Comparison of ENCODE assay signal across 9 mouse cellular contexts in genomic region chr8:116484087-116484486, GRCm38 (mm10). TPM values are rescaled to one million over a fixed set of nuclear protein-coding genes. Genes with fewer than 3 reads are reported as not detected.
DNase-seq lines count a peak whose midpoint lies in the region; ATAC-seq and TF ChIP-seq lines count a peak whose summit lies in the region.
"Had no signal": no experiment of that assay in that cellular context is flagged by ENCODE, and none has a peak within 500 bp of the region (broad histone marks: within the 10 kb centered on the region; RNA-seq: fewer than 3 reads in every experiment).

No protein-coding gene starts in this region.

- H3K36me3 ChIP-seq in spleen, adult 2 months (ENCODE audit: control insufficient read depth, insufficient read depth, low read length) = no peaks in the 10 kb centered on the region
- H3K36me3 ChIP-seq in forebrain, embryonic 15.5 days = no peaks in the 10 kb centered on the region
- no peaks in the 10 kb centered on the region for H3K36me3 ChIP-seq in midbrain, postnatal 0 days (ENCODE audit: insufficient read depth, low read length)

- TF ChIP-seq CTCF in spleen, adult 2 months (IDR thresholded peaks at IDR 0.05; ENCODE audit: extremely low read depth, insufficient read depth, insufficient read length, insufficient replicate concordance) = peak; percentile 35; the same call in 1 of the 2 replicates
- TF ChIP-seq CTCF in midbrain, postnatal 0 days (IDR thresholded peaks at IDR 0.05) = peak; percentile 89

- WGBS in spleen, adult 2 months = 22% methylated on average over 2 of the region's 2 CpGs
- 14% methylated on average over 2 of the region's 2 CpGs for WGBS in forebrain, embryonic 15.5 days
- 11% methylated on average over 2 of the region's 2 CpGs for WGBS in midbrain, postnatal 0 days

- H3K4me2 ChIP-seq in forebrain, embryonic 15.5 days (replicated peaks) = peak overlapping the region; percentile 23
- H3K4me2 ChIP-seq in midbrain, postnatal 0 days (ENCODE audit: low read depth, low read length, poor library complexity, severe bottlenecking) = peak overlapping the region; percentile 19

- no peaks in the 10 kb centered on the region for H3K9me3 ChIP-seq in forebrain, embryonic 15.5 days
- H3K9me3 ChIP-seq in midbrain, postnatal 0 days (ENCODE audit: low read length) = no peaks in the 10 kb centered on the region

- H3K4me3 ChIP-seq in spleen, adult 2 months (ENCODE audit: extremely low read depth, insufficient read depth, insufficient read length) = no peak overlapping the region
- H3K4me3 ChIP-seq in forebrain, embryonic 15.5 days = no peak overlapping the region
- no peak overlapping the region; the same call in 1 of the 2 replicates for H3K4me3 ChIP-seq in midbrain, postnatal 0 days (ENCODE audit: low read depth, low read length)

- no peak for TF ChIP-seq POLR2A in spleen, adult 2 months (IDR thresholded peaks at IDR 0.05; ENCODE audit: low read depth, low read length)

- peak; percentile 51 for DNase-seq in cerebellum, adult 9-10 months
- no peak for DNase-seq in cerebellum, adult 11-12 months
- peak in 1 of 2 experiments; percentile 31 for DNase-seq in spleen, adult 2 months (ENCODE audit: low read depth in 1 of 2, low spot score in 2 of 2)
- DNase-seq in spleen, postnatal 4 days (ENCODE audit: low spot score in 2 of 2) = no peak
- DNase-seq in midbrain, postnatal 0 days (ENCODE audit: low spot score) = peak; percentile 70
- DNase-seq in adrenal gland, adult 18-20 months (ENCODE audit: low spot score in 2 of 2) = no peak
- DNase-seq in right cerebral cortex, postnatal 25 days = no peak

- no peak overlapping the region for H3K9ac ChIP-seq in forebrain, embryonic 15.5 days (replicated peaks)
- no peak overlapping the region for H3K9ac ChIP-seq in midbrain, postnatal 0 days (replicated peaks; ENCODE audit: low read length, poor library complexity, severe bottlenecking)

- no peak overlapping the region for H3K27ac ChIP-seq in spleen, adult 2 months (ENCODE audit: insufficient read depth, low read length)
- no peak overlapping the region for H3K27ac ChIP-seq in forebrain, embryonic 15.5 days (replicated peaks)
- H3K27ac ChIP-seq in midbrain, postnatal 0 days (ENCODE audit: low read depth, low read length) = no peak overlapping the region
- H3K27ac ChIP-seq: macrophage had no signal

- H3K4me1 ChIP-seq in spleen, adult 2 months (ENCODE audit: control insufficient read depth, insufficient read depth, insufficient read length) = no peaks in the 10 kb centered on the region
- H3K4me1 ChIP-seq in forebrain, embryonic 15.5 days = peaks cover 4% of the 10 kb centered on the region
- no peaks in the 10 kb centered on the region for H3K4me1 ChIP-seq in midbrain, postnatal 0 days (ENCODE audit: insufficient read depth, low read length)

- ATAC-seq in forebrain, embryonic 15.5 days (replicated peaks) = no peak
- ATAC-seq in midbrain, postnatal 0 days (ENCODE audit: low FRiP score) = no peak

- no peaks in the 10 kb centered on the region for H3K27me3 ChIP-seq in spleen, adult 2 months (ENCODE audit: control insufficient read depth, insufficient read depth, low read length)
- peaks cover 7% of the 10 kb centered on the region; the same call in 1 of the 2 replicates for H3K27me3 ChIP-seq in forebrain, embryonic 15.5 days
- no peaks in the 10 kb centered on the region; the same call in 1 of the 2 replicates for H3K27me3 ChIP-seq in midbrain, postnatal 0 days (ENCODE audit: insufficient read depth, low read length)

RNA-seq across cellular contexts. Expression of gene Dynlrb2, which starts 20.7 kb away (rescaled TPM):
- not detected in 2 replicates for polyA plus RNA-seq in spleen, adult 2 months (2012; rRNA removed)
- polyA plus RNA-seq in forebrain, embryonic 15.5 days (2015; fragmentation: Nextera tagmentation; extraction: Ambion mirVana) = 7.7 and 14.5 TPM in 2 replicates
- total RNA-seq in midbrain, postnatal 0 days (2014; rRNA removed) = 2.0 and 20.4 TPM in 2 replicates
- 14.5 and 17.4 TPM in 2 replicates for polyA plus RNA-seq in midbrain, postnatal 0 days (2015; fragmentation: Nextera tagmentation; extraction: Ambion mirVana)
- not detected for total RNA-seq in adrenal gland, adult 18-20 months (2021)
- polyA plus RNA-seq: macrophage had no signal

Comparison
In these comparisons a context has a peak if more than half of its experiments do, and no peak if none do; other contexts are left out.
1. DNase-seq: peak in cerebellum, adult 9-10 months (single experiment) and midbrain, postnatal 0 days (single experiment); none in cerebellum, adult 11-12 months (single experiment), spleen, postnatal 4 days (0 of 2), adrenal gland, adult 18-20 months (0 of 2) and right cerebral cortex, postnatal 25 days (single experiment).